Mouse (Mus musculus) T-cell, adult 2 months (primary cell): ENCODE data around the gene Ippk.

ENCODE experiments used
- DNase-seq: peaks from one replicate; pipeline ENCODE4 v3.0.0; 2022; ENCODE audit warnings: low spot score

Ippk gene

GRCm38 (mm10) chr13:49480057-49480456, 59.0 kb downstream of the Ippk start:
- no peak for DNase-seq

- DNase-seq: no peak
These were observed 59.5 kb downstream of the Ippk start for GRCm38 (mm10) chr13:49480551-49480950.

GRCm38 (mm10) chr13:49485388-49485787, 64.3 kb downstream of the Ippk start:
- no peak for DNase-seq

- DNase-seq: no peak
These were observed 71.6 kb downstream of the Ippk start, which contains the start of gene Tes3-ps for GRCm38 (mm10) chr13:49492376-49493368. TSS of gene Tes3-ps (plus strand) at chr13:49493318.

- DNase-seq: no peak
These were observed 83.5 kb downstream of the Ippk start, which contains the start of gene Ecm2 for GRCm38 (mm10) chr13:49504510-49504909. TSS of gene Ecm2 (plus strand) at chr13:49504810.

GRCm38 (mm10) chr13:49505776-49506175, 84.7 kb downstream of the Ippk start:
- DNase-seq: no peak

GRCm38 (mm10) chr13:49507176-49507575, 86.1 kb downstream of the Ippk start:
- no peak for DNase-seq
